Mouse (Mus musculus) urinary bladder, adult 18-20 months (tissue): Measurements from ENCODE around the gene Olfr1080.
"Not testable (repeated sequence)": the region's sequence is repeated elsewhere in the genome, so short reads cannot be mapped to it uniquely, and the experiment has no call there.

Experiments
- DNase-seq, 2 experiments: peaks; one replicate each; pipeline ENCODE4 v3.0.0; 2022; ENCODE audit warnings: low spot score in 2 of 2, mixed read lengths in 2 of 2

Olfr1080 gene

DNA sequence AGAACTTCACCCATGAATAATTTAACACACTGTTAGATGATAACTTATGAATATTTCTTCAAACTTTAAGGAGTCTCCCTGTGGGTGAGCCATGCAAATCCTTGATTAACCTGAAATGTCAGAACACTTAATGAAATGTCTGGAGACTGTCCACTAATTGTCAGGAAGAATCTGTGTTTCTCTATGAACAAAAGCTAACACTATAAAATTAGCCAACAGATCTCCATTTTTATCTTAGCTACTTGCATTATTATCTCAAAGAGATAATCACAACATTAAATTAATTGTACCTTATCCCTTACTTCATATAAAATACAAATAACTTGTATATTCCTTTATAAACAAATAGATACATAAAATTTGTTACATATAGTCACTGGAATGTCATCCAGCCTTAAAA is at the start of gene Olfr1080:
Gene Olfr1080 (minus strand): TSS at position 101 of the 400 bp plus-strand sequence.
- DNase-seq: not testable (repeated sequence)

- not testable (repeated sequence) for DNase-seq
Measured at GRCm38 (mm10) chr2:86598866-86599265, 40.8 kb upstream of the Olfr1080 start, which contains the start of gene Olfr1082. TSS of gene Olfr1082 (minus strand) at chr2:86598966.

- no peak for DNase-seq
Measured at GRCm38 (mm10) chr2:86542380-86542779, 15.7 kb downstream of the Olfr1080 start, which contains the start of gene Olfr1079. TSS of gene Olfr1079 (minus strand) at chr2:86542480.

GRCm38 (mm10) chr2:86530991-86531390 is 27.0 kb downstream of the Olfr1080 start:
- DNase-seq: no peak

DNA sequence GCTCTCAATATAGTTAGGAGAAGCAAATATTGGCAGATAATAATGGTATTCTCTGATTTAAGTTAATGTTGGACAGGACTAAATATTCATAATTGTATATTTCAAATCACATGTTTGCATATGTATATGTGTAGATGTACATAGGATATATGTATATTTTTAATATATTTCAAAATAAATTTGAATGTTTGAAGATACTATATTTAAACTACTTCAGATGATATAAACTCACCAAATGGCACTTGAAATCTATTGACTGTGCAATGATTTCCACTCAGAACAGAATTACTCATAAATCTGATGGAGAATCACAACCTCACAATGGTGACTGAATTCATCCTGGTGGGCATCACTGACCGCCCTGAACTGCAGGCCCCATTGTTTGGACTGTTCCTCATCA is 49.9 kb downstream of the Olfr1080 start, which contains the start of gene Olfr1076:
Gene Olfr1076 (plus strand): TSS at position 301 of the 400 bp plus-strand sequence.
- DNase-seq: no peak
